16 mouse cellular contexts compared by ENCODE assay signal in genomic region chr1:181008266-181008665, GRCm38 (mm10). TPM values are rescaled to one million over a fixed set of nuclear protein-coding genes. Genes with fewer than 3 reads are reported as not detected.
A peak's percentile ranks its signal among the peaks of the same experiment; 100 is the strongest.
DNase-seq lines count a peak whose midpoint lies in the region; ATAC-seq lines count a peak whose summit lies in the region.
"Had no signal": no experiment of that assay in that cellular context is flagged by ENCODE, and none has a peak within 500 bp of the region (broad histone marks: within the 10 kb centered on the region; RNA-seq: fewer than 3 reads in every experiment).

No protein-coding gene starts in this region.

- H3K27ac ChIP-seq in kidney, embryonic 14.5 days (ENCODE audit: low read depth, low read length), result no peak overlapping the region
- no peak overlapping the region for H3K27ac ChIP-seq in midbrain, embryonic 14.5 days (replicated peaks; ENCODE audit: low read depth, low read length)
- no peak overlapping the region for H3K27ac ChIP-seq in forebrain, embryonic 13.5 days
- H3K27ac ChIP-seq: hindbrain, embryonic 12.5 days; liver, embryonic 14.5 days; stomach, embryonic 15.5 days had no signal

- no peak overlapping the region for H3K9ac ChIP-seq in kidney, embryonic 14.5 days (ENCODE audit: low read depth, low read length)
- no peak overlapping the region for H3K9ac ChIP-seq in midbrain, embryonic 14.5 days (replicated peaks; ENCODE audit: low read length)
- no peak overlapping the region for H3K9ac ChIP-seq in forebrain, embryonic 13.5 days
- H3K9ac ChIP-seq: hindbrain, embryonic 12.5 days; liver, embryonic 14.5 days; stomach, embryonic 15.5 days had no signal

- H3K4me2 ChIP-seq in kidney, embryonic 14.5 days (replicated peaks; ENCODE audit: low read depth, low read length), result no peak overlapping the region
- no peak overlapping the region for H3K4me2 ChIP-seq in midbrain, embryonic 14.5 days (ENCODE audit: low read length)
- H3K4me2 ChIP-seq in forebrain, embryonic 13.5 days, result no peak overlapping the region
- H3K4me2 ChIP-seq: hindbrain, embryonic 12.5 days; stomach, embryonic 15.5 days had no signal

- H3K4me3 ChIP-seq in kidney, embryonic 14.5 days (ENCODE audit: low read length), result no peak overlapping the region
- no peak overlapping the region for H3K4me3 ChIP-seq in midbrain, embryonic 14.5 days (replicated peaks; ENCODE audit: low read depth, low read length)
- no peak overlapping the region for H3K4me3 ChIP-seq in forebrain, embryonic 13.5 days
- H3K4me3 ChIP-seq: hindbrain, embryonic 12.5 days; myocyte; stomach, embryonic 15.5 days had no signal

- no peaks in the 10 kb centered on the region for H3K27me3 ChIP-seq in kidney, embryonic 14.5 days (ENCODE audit: control insufficient read depth, insufficient read depth, low read length)
- no peaks in the 10 kb centered on the region for H3K27me3 ChIP-seq in midbrain, embryonic 14.5 days (ENCODE audit: control insufficient read depth, insufficient read depth, low read length)
- no peaks in the 10 kb centered on the region for H3K27me3 ChIP-seq in forebrain, embryonic 13.5 days
- H3K27me3 ChIP-seq: hindbrain, embryonic 12.5 days; stomach, embryonic 15.5 days had no signal

- no peak for ATAC-seq in kidney, embryonic 14.5 days (ENCODE audit: low FRiP score, low TSS enrichment)
- ATAC-seq in midbrain, embryonic 14.5 days (ENCODE audit: low FRiP score, low TSS enrichment), result no peak
- ATAC-seq in forebrain, embryonic 13.5 days, result no peak
- ATAC-seq: forebrain, embryonic 16.5 days had no signal

- H3K4me1 ChIP-seq in kidney, embryonic 14.5 days (ENCODE audit: control insufficient read depth, insufficient read depth, low read length), result 0 out of 2 replicates have a peak, but pooled peaks cover 4% of the 10 kb centered on the region
- H3K4me1 ChIP-seq in midbrain, embryonic 14.5 days (ENCODE audit: control insufficient read depth, insufficient read depth, low read length), result no peaks in the 10 kb centered on the region
- H3K4me1 ChIP-seq in forebrain, embryonic 13.5 days, result no peaks in the 10 kb centered on the region
- H3K4me1 ChIP-seq: hindbrain, embryonic 12.5 days had no signal

- 96% methylated on average over 2 of the region's 2 CpGs for WGBS in kidney, embryonic 14.5 days
- WGBS in large intestine, adult 2 months, result 81% methylated on average over 2 of the region's 2 CpGs
- WGBS in midbrain, embryonic 14.5 days, result 99% methylated on average over 2 of the region's 2 CpGs
- WGBS in forebrain, embryonic 13.5 days, result 92% methylated on average over 2 of the region's 2 CpGs

- H3K36me3 ChIP-seq in kidney, embryonic 14.5 days (ENCODE audit: control insufficient read depth, insufficient read depth, low read length), result no peaks in the 10 kb centered on the region
- no peaks in the 10 kb centered on the region for H3K36me3 ChIP-seq in midbrain, embryonic 14.5 days (ENCODE audit: control insufficient read depth, insufficient read depth, low read length)
- H3K36me3 ChIP-seq in forebrain, embryonic 13.5 days (ENCODE audit: poor library complexity, severe bottlenecking), result no peaks in the 10 kb centered on the region
- H3K36me3 ChIP-seq: hindbrain, embryonic 12.5 days; stomach, embryonic 15.5 days had no signal

- H3K9me3 ChIP-seq in kidney, embryonic 14.5 days (ENCODE audit: control insufficient read depth, low read length), result no peaks in the 10 kb centered on the region
- no peaks in the 10 kb centered on the region for H3K9me3 ChIP-seq in midbrain, embryonic 14.5 days (ENCODE audit: control insufficient read depth, low read length)
- no peaks in the 10 kb centered on the region for H3K9me3 ChIP-seq in forebrain, embryonic 13.5 days (replicated peaks)
- H3K9me3 ChIP-seq: hindbrain, embryonic 12.5 days; stomach, embryonic 15.5 days had no signal

- DNase-seq in kidney, adult 11 months, result peak; percentile 52
- peak; percentile 59 for DNase-seq in NIH3T3 (ENCODE audit: low read depth)
- DNase-seq in heart, adult 8-10 months (ENCODE audit: low spot score), result peak; percentile 42
- peak; percentile 37 for DNase-seq in large intestine, adult 2 months (ENCODE audit: low read depth, low spot score)
- no peak for DNase-seq in midbrain, embryonic 14.5 days
- DNase-seq: cerebellum, adult 11-12 months had no signal

RNA-seq across cellular contexts. Expression of gene Ephx1, which starts 12.4 kb away (rescaled TPM):
- polyA plus RNA-seq in kidney, embryonic 14.5 days (2014; fragmentation: Nextera tagmentation; extraction: Ambion mirVana), result 2.8 and 3.8 TPM in 2 replicates
- 10 to 100 TPM; 35.3 to 51.3 (median 47.1) TPM for total RNA-seq in heart, adult 8-10 months (2022)
- 15.5 and 16.1 TPM in 2 replicates for polyA plus RNA-seq in large intestine, adult 2 months (2012; rRNA removed)
- polyA plus RNA-seq in midbrain, embryonic 14.5 days (2014; fragmentation: Nextera tagmentation; extraction: Ambion mirVana), result 2.7 and 3.2 TPM in 2 replicates
- polyA plus RNA-seq in forebrain, embryonic 13.5 days (2015; fragmentation: Nextera tagmentation; extraction: Ambion mirVana), result 1.3 and 1.7 TPM in 2 replicates

RNA-seq across cellular contexts. Expression of gene 9130409I23Rik, which starts 42.8 kb away (rescaled TPM):
- polyA plus RNA-seq in kidney, embryonic 14.5 days (2014; fragmentation: Nextera tagmentation; extraction: Ambion mirVana), result not detected in 2 replicates
- under 1 TPM in 1 of 4 experiments, not detected in 3; 0.14 TPM for total RNA-seq in heart, adult 8-10 months (2022)
- not detected in 2 replicates for polyA plus RNA-seq in large intestine, adult 2 months (2012; rRNA removed)
- not detected in 2 replicates for polyA plus RNA-seq in midbrain, embryonic 14.5 days (2014; fragmentation: Nextera tagmentation; extraction: Ambion mirVana)
- 0.11 TPM in 1 of 2 replicates, not detected in the other for polyA plus RNA-seq in forebrain, embryonic 13.5 days (2015; fragmentation: Nextera tagmentation; extraction: Ambion mirVana)
- total RNA-seq: adrenal gland, postnatal 36 days; granulocyte monocyte progenitor cell, adult 5-6 weeks; left cerebral cortex, postnatal 14 days had no signal
- polyA plus RNA-seq: forebrain, embryonic 16.5 days; myocyte; stomach, embryonic 15.5 days had no signal
